Mouse (Mus musculus) olfactory bulb, adult 2 months (tissue): ENCODE measurements at regions not wholly inside any gene's neighbourhood (a gene's known extent, or its start where the extent isn't known, plus 50 kb on each side); places are given as distances from the start of the nearest gene placed in this dataset.

Experiments used
- CTCF ChIP-seq: fragments of 200-500 bp; IDR thresholded peaks from 2 replicates; pipeline ENCODE4 v1.5.1; 2012; ENCODE audit warnings: low read depth, mild to moderate bottlenecking, low read length, moderate library complexity; ENCODE audit not compliant: insufficient read depth
- POLR2A ChIP-seq: fragments of 200-500 bp; IDR thresholded peaks from 2 replicates; pipeline ENCODE4 v1.6.1; 2012; ENCODE audit warnings: mild to moderate bottlenecking, low read depth, low read length, moderate library complexity; ENCODE audit not compliant: insufficient read depth

DNA sequence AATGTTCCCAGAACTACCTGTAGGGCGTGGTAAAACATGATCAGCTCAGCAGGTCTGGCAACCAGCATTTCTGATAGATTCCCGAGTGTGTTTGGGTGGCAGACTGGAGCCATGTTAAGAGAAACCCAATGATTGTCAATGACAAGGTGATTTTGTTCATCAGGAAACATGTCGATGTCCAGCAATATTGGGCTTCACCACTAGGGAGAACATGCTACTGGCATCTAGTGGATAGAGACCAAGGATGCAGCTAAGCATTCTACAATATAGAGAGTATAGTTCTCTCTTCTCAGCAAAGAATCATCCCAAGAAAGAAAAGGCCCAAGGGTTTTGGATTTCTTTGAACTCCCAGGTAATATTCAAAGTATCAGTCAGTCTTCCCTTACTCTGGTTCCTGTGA, 333.5 kb downstream of the Fam49a start:
- TF ChIP-seq CTCF: no peak
- TF ChIP-seq POLR2A: no peak
